18 mouse cellular contexts compared by ENCODE assay signal in genomic region chr7:91045742-91046098, GRCm38 (mm10).
DNase-seq lines count a peak whose midpoint lies in the region; ATAC-seq and TF ChIP-seq lines count a peak whose summit lies in the region.
"Had no signal": no experiment of that assay in that cellular context is flagged by ENCODE, and none has a peak within 500 bp of the region (broad histone marks: within the 10 kb centered on the region; RNA-seq: fewer than 3 reads in every experiment).

No protein-coding gene starts in this region.

- no peak overlapping the region for H3K9ac ChIP-seq in forebrain, embryonic 15.5 days (replicated peaks)
- H3K9ac ChIP-seq in forebrain, embryonic 11.5 days (ENCODE audit: low read length) = no peak overlapping the region
- no peak overlapping the region for H3K9ac ChIP-seq in forebrain, postnatal 0 days
- H3K9ac ChIP-seq: embryonic facial prominence, embryonic 13.5 days; embryonic facial prominence, embryonic 15.5 days had no signal

- H3K36me3 ChIP-seq in forebrain, embryonic 15.5 days = no peaks in the 10 kb centered on the region
- H3K36me3 ChIP-seq in forebrain, embryonic 11.5 days (ENCODE audit: control insufficient read depth, insufficient read depth, low read length) = no peaks in the 10 kb centered on the region
- no peaks in the 10 kb centered on the region for H3K36me3 ChIP-seq in forebrain, postnatal 0 days (ENCODE audit: insufficient read depth)
- H3K36me3 ChIP-seq in forebrain, embryonic 10.5 days (replicated peaks) = no peaks in the 10 kb centered on the region
- H3K36me3 ChIP-seq: embryonic facial prominence, embryonic 13.5 days; embryonic facial prominence, embryonic 15.5 days had no signal

- no peak overlapping the region for H3K4me3 ChIP-seq in forebrain, embryonic 15.5 days
- H3K4me3 ChIP-seq in forebrain, embryonic 11.5 days (ENCODE audit: low read depth, low read length) = no peak overlapping the region
- H3K4me3 ChIP-seq in forebrain, postnatal 0 days (ENCODE audit: low read depth, low read length) = no peak overlapping the region
- no peak overlapping the region for H3K4me3 ChIP-seq in forebrain, embryonic 10.5 days
- H3K4me3 ChIP-seq: embryonic facial prominence, embryonic 13.5 days; embryonic facial prominence, embryonic 15.5 days; erythroblast, embryonic 14.5 days; gastrocnemius, adult 2 months had no signal

- no peak for TF ChIP-seq CTCF in forebrain, postnatal 0 days (IDR thresholded peaks at IDR 0.05; ENCODE audit: low read depth)

- ATAC-seq in forebrain, embryonic 15.5 days (replicated peaks) = peak; percentile 61
- ATAC-seq in forebrain, embryonic 11.5 days (replicated peaks; ENCODE audit: low FRiP score) = no peak
- peak; percentile 67 for ATAC-seq in forebrain, postnatal 0 days

- peaks cover 4% of the 10 kb centered on the region; the same call in 1 of the 2 replicates for H3K4me1 ChIP-seq in forebrain, embryonic 15.5 days
- no peaks in the 10 kb centered on the region for H3K4me1 ChIP-seq in forebrain, embryonic 11.5 days (replicated peaks; ENCODE audit: control insufficient read depth, insufficient read depth, low read length)
- peaks cover 8% of the 10 kb centered on the region; the same call in 1 of the 2 replicates for H3K4me1 ChIP-seq in forebrain, postnatal 0 days (ENCODE audit: insufficient read depth)
- no peaks in the 10 kb centered on the region for H3K4me1 ChIP-seq in forebrain, embryonic 10.5 days
- H3K4me1 ChIP-seq: embryonic facial prominence, embryonic 15.5 days had no signal

- no peaks in the 10 kb centered on the region for H3K27me3 ChIP-seq in forebrain, embryonic 15.5 days
- H3K27me3 ChIP-seq in forebrain, embryonic 11.5 days (ENCODE audit: control insufficient read depth, insufficient read depth, low read length) = no peaks in the 10 kb centered on the region
- H3K27me3 ChIP-seq in forebrain, postnatal 0 days (ENCODE audit: insufficient read depth, low read length) = no peaks in the 10 kb centered on the region
- no peaks in the 10 kb centered on the region for H3K27me3 ChIP-seq in forebrain, embryonic 10.5 days (ENCODE audit: poor library complexity, severe bottlenecking)
- H3K27me3 ChIP-seq: embryonic facial prominence, embryonic 13.5 days; embryonic facial prominence, embryonic 15.5 days had no signal

- H3K4me2 ChIP-seq in forebrain, embryonic 15.5 days (replicated peaks) = no peak overlapping the region
- H3K4me2 ChIP-seq in forebrain, embryonic 11.5 days (ENCODE audit: low read depth, low read length, severe bottlenecking) = no peak overlapping the region
- H3K4me2 ChIP-seq in forebrain, postnatal 0 days (ENCODE audit: low read depth) = no peak overlapping the region
- H3K4me2 ChIP-seq: embryonic facial prominence, embryonic 13.5 days; embryonic facial prominence, embryonic 15.5 days had no signal

- 92% methylated on average over 1 of the region's 1 CpGs for WGBS in forebrain, embryonic 15.5 days
- WGBS in forebrain, embryonic 11.5 days = 92% methylated on average over 1 of the region's 1 CpGs
- 80% methylated on average over 1 of the region's 1 CpGs for WGBS in forebrain, postnatal 0 days
- 91% methylated on average over 1 of the region's 1 CpGs for WGBS in forebrain, embryonic 10.5 days

- no peak for DNase-seq in forebrain, embryonic 11.5 days (ENCODE audit: low spot score)
- no peak for DNase-seq in forebrain, postnatal 0 days
- DNase-seq in forebrain, embryonic 10.5 days (ENCODE audit: extremely low spot score, low spot score) = no peak
- DNase-seq: adrenal gland, adult 2 months; adrenal gland, postnatal 10 days; adrenal gland, postnatal 25 days; cerebellum, adult 11 months; cerebellum, adult 18-20 months; cerebellum, adult 8-10 months; cerebellum, adult 9-11 months; cerebellum, postnatal 14 days; cerebellum, postnatal 36 days; embryo, embryonic 11 days; gastrocnemius, adult 2 months had no signal

- H3K9me3 ChIP-seq in forebrain, embryonic 15.5 days = no peaks in the 10 kb centered on the region
- H3K9me3 ChIP-seq in forebrain, embryonic 11.5 days (ENCODE audit: control insufficient read depth, low read length) = no peaks in the 10 kb centered on the region
- H3K9me3 ChIP-seq in forebrain, postnatal 0 days (ENCODE audit: low read length) = no peaks in the 10 kb centered on the region
- no peaks in the 10 kb centered on the region for H3K9me3 ChIP-seq in forebrain, embryonic 10.5 days
- H3K9me3 ChIP-seq: embryonic facial prominence, embryonic 13.5 days; embryonic facial prominence, embryonic 15.5 days had no signal

- H3K27ac ChIP-seq in forebrain, embryonic 15.5 days (replicated peaks) = peak overlapping the region; percentile 52; the same call in 1 of the 2 replicates
- no peak overlapping the region for H3K27ac ChIP-seq in forebrain, embryonic 11.5 days (ENCODE audit: low read depth, low read length)
- H3K27ac ChIP-seq in forebrain, postnatal 0 days (ENCODE audit: low read depth, low read length) = peak overlapping the region; percentile 64
- H3K27ac ChIP-seq in forebrain, embryonic 10.5 days = no peak overlapping the region
- H3K27ac ChIP-seq: embryonic facial prominence, embryonic 13.5 days; embryonic facial prominence, embryonic 15.5 days; gastrocnemius, adult 2 months had no signal

Comparison
In these comparisons a context has a peak if more than half of its experiments do, and no peak if none do; other contexts are left out.
1. H3K27ac ChIP-seq: peak in forebrain, embryonic 15.5 days (single experiment) and forebrain, postnatal 0 days (single experiment); none in forebrain, embryonic 11.5 days (single experiment) and forebrain, embryonic 10.5 days (single experiment).